Mouse (Mus musculus): ENCODE measurements around the gene Wipf3. TPM values are rescaled to one million over a fixed set of nuclear protein-coding genes. Genes with fewer than 3 reads are reported as not detected.

Wipf3 gene
- total RNA-seq, 2 experiments from 2014 or later: not detected

Other genes with a start within 250 kb of the Wipf3 start
- 0.52 TPM in 1 of 2 replicates, not detected in the other for gene Prr15, start 103.8 kb upstream of the Wipf3 start, total RNA-seq (2014; fragmentation: Nextera tagmentation)
- 0.19 TPM in 1 of 2 replicates, not detected in the other for gene Prr15, start 103.8 kb upstream of the Wipf3 start, total RNA-seq (2017)
- not detected in 2 replicates for gene Scrn1, start 136.9 kb downstream of the Wipf3 start, total RNA-seq (2014; fragmentation: Nextera tagmentation)
- not detected in 2 replicates for gene Scrn1, start 136.9 kb downstream of the Wipf3 start, total RNA-seq (2017)
- gene Plekha8, start 165.5 kb downstream of the Wipf3 start, total RNA-seq (2014; fragmentation: Nextera tagmentation): 3.1 and 4.2 TPM in 2 replicates
- gene Plekha8, start 165.5 kb downstream of the Wipf3 start, total RNA-seq (2017): 3.2 and 5.3 TPM in 2 replicates
- gene Fkbp14, start 167.7 kb downstream of the Wipf3 start, total RNA-seq (2014; fragmentation: Nextera tagmentation): 2.9 and 6.3 TPM in 2 replicates
- gene Fkbp14, start 167.7 kb downstream of the Wipf3 start, total RNA-seq (2017): 1.5 and 2.1 TPM in 2 replicates

All from megakaryocyte-erythroid progenitor cell, adult 5-6 weeks (primary cell).